Mouse (Mus musculus): ENCODE results near the gene Pnkp.

The Pnkp gene

DNA sequence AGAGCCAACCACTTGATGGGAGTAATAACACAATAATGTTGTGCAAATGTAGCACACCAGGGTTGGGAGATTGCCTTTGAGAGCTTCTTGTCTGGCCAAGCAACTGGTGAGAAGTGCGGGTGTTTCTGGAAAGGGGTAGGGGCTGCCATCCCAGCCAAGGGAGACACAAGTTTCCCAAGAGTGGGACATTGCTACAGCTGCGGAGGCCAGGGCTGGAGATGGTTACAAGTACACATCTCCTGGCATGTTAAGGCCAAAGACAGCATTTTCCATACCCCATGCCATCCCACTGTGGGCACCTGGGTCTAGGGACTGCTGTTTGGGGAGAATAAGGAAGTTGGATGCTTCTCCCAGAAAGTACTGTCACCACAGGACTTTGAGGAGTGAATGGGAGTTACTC, 3.9 kb upstream of the Pnkp start:
- no peak for DNase-seq (ENCODE audit: inconsistent ontology term)

DNA sequence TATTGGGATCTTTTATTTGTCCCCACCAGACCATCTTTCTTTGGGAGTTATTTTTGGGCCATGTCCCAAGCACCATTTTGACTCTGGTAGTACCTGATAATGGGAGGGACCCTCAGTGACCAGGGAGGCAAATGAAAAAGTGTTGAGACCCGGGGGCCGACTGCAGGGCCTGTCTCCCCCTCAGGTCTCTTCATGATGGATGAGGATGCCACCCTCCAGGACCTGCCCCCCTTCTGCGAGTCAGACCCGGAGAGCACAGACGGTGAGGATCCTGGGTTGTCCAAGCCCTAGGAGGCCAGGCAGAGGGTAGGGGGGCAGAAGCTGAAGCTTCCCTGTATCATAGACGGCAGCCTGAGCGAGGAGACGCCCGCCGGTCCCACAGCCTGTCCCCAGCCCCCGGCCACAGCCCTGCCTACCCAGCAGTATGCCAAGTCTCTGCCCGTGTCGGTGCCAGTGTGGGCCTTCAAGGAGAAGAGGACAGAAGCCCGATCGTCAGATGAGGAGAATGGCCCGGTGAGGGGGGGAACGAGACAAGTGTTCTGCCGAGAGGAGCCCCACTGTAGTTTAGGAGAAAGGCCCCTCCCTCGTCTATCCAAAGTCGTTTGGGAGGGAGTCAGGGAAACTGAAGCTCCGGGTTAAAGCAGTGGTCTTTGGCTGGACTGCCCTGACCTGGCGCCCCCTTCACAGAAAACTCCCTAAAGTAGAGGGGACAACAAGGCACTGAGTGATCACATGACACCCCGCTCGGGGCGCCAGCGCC, 3.2 kb upstream of the Pnkp start:
- DNase-seq (ENCODE audit: inconsistent ontology term): peak; percentile 21

DNA sequence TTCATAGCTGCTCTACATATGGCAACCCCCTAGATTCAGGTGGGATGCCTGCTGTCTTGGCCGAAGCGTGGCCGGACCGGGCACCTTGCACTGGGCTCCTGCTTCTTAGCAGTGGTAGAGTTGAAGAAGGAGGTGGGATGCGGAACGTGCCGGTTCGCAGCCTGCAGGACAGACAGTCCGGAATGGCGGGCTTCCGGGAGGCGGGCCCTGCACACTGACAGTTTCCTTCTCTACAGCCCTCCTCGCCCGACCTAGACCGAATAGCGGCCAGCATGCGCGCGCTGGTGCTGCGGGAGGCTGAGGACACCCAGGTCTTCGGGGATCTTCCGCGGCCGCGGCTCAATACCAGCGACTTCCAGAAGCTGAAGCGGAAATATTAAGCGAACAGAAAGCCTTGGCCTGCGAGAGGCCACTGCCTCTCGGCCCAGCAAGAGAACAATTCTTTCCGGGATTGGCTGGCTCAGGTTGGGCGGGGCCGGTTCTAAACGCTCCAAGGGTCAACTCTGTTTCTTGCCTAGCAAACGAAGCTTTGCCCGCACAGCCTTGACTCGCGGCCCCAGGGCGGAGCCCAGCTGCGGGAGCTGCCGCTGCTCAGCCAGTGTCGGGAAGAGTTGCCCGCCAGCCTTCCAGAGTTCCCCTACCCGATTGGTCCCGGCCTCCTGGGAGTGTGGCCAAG, 2.4 kb upstream of the Pnkp start:
- peak; percentile 91 for DNase-seq (ENCODE audit: inconsistent ontology term)

- no peak for DNase-seq (ENCODE audit: inconsistent ontology term)
Observed at GRCm38 (mm10) chr7:44855036-44855435, 1.9 kb upstream of the Pnkp start.

GRCm38 (mm10) chr7:44856265-44856916, 548 bp upstream of the Pnkp start:
- DNase-seq (ENCODE audit: inconsistent ontology term): no peak

DNA sequence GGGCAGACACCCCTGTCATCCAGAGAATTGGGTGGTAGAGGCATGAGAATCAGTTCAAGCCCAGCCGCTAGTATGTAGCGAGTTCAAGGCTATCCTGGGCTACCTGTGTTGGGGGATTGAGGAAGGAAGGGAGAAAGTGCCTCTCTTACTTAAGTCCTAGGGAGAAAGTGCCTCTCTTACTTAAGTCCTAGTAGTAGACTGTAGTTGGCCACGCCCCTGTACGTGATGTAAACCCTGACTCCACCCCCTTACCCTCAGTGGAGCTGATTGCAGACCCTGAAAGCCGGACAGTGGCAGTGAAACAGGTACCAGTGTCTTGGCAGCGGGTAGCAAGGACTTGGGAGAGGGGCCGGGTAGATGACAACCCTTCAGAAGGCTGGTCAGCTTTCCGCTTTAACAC, 966 bp downstream of the Pnkp start:
- no peak for DNase-seq (ENCODE audit: inconsistent ontology term)

- no peak for DNase-seq (ENCODE audit: inconsistent ontology term)
Observed at GRCm38 (mm10) chr7:44859896-44860295, 3.0 kb downstream of the Pnkp start.

GRCm38 (mm10) chr7:44860576-44861428, 3.9 kb downstream of the Pnkp start:
- DNase-seq (ENCODE audit: inconsistent ontology term): peak; percentile 68

DNA sequence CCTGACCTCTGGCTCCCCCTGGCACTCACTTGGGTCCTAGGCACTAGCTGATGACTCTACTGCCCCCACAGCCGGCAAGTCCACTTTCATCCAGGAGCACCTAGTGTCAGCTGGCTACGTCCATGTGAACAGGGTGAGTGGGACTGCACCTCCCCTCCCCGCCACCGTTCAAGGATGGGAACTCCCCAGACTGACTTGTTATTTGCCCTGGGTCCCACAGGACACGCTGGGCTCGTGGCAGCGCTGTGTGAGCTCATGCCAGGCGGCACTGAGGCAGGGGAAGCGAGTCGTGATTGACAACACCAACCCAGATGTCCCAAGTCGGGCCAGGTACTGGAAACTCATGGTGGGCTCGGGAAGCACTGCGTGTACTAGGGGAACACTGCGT, 4.5 kb downstream of the Pnkp start:
- no peak for DNase-seq (ENCODE audit: inconsistent ontology term)

DNA sequence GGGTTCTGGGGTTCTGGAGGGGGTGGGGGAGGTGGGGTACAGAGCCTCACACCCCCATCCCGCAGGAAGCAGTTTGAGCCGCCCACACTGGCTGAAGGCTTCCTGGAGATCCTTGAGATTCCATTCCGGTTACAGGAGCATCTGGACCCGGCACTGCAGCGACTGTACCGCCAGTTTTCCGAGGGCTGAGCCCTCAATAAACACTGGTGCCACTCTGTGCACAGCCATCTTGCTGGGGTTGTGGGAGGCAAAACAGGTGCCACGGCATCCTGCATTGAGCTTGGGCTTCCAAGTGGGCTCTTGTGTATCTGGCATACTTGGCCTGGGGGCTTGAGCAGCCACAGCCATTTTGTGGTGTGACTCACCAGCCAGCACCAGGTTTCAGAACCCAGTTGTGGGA, 5.5 kb downstream of the Pnkp start:
- no peak for DNase-seq (ENCODE audit: inconsistent ontology term)

- no peak for DNase-seq (ENCODE audit: inconsistent ontology term)
Observed at GRCm38 (mm10) chr7:44863210-44863609, 6.3 kb downstream of the Pnkp start.

DNA sequence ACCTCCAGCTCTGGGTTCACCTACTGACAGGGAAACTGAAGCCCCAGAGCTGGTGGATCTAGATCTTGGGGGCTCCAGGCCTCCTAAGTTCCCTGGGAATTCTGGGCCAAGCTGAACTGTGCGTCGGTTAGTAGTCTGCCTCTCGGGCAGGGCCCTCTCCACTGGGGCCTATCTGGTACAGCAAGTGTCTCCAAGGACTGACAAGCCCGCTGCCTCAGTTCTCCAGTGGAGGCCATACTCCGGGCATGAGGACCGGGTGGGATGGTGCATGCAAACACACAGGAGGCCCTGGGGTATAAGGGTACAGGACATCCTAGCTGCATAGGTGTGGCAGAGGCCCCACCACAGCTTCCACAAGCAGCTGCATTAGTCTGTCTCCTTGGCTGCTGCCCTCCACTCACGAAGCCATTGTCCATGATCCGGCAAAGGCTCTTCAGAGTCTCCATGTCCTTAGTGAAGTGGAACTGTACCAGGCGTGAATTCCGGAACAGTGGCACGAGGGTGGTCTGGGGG, 7.1 kb downstream of the Pnkp start:
- DNase-seq (ENCODE audit: inconsistent ontology term): no peak

GRCm38 (mm10) chr7:44864595-44865542, 7.9 kb downstream of the Pnkp start:
- DNase-seq (ENCODE audit: inconsistent ontology term): no peak

GRCm38 (mm10) chr7:44866276-44867009, 9.5 kb downstream of the Pnkp start:
- peak; percentile 82 for DNase-seq (ENCODE audit: inconsistent ontology term)

DNA sequence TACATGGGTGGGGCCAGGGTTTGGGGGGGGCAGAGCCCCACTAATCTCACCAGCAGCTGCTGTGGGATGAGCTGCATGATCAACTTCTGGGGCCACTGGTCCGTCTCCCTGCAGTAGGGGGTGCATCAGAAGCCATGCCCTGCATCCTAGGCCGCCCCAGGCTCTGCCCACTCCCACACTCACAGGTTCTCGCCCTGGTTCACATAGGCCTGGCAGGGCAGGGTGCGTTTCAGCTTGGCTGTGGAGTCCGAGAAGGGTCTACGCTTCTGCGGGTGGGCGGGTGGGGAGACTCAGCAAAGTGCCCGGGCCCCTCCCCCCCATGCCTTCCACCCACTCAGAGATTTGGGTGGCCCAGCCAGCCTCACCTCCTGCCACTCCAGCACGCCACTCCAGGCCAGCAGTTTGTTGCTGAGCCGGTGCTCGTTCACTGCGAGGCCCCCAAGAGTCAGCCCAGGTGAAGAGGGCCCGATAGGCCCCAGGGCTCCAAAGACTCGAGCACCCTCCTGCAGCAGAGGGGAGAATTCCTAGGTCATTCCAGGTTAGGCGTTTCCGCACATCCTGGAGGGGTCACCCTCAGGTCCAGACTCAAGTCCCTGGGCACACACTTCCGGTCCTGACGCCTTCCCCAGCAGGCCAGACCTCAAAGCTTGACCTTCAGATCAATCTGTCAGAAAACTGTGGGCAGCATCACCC, 10.2 kb downstream of the Pnkp start:
- no peak for DNase-seq (ENCODE audit: inconsistent ontology term)

- DNase-seq (ENCODE audit: inconsistent ontology term): no peak
Observed at GRCm38 (mm10) chr7:44867802-44868201, 10.9 kb downstream of the Pnkp start.

DNA sequence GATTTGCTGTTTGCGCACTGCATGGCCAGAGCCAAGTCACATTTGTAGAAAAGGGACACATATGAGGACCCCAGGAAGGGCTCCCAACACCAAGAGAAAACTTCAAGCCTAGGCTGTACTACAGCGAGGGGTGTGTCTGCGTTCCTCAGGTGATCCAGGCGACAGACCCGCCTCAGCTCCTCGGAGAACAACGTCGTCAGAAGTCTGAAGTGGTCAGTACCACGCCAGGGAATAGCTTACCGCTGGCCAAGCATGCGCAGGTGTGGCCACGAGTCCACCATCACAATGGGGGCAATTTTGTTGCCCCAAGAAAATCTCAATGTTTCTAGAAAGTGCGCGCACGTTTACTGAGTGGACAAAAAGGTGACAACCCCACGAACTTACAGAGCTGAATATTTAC, 11.5 kb downstream of the Pnkp start:
- no peak for DNase-seq (ENCODE audit: inconsistent ontology term)

DNA sequence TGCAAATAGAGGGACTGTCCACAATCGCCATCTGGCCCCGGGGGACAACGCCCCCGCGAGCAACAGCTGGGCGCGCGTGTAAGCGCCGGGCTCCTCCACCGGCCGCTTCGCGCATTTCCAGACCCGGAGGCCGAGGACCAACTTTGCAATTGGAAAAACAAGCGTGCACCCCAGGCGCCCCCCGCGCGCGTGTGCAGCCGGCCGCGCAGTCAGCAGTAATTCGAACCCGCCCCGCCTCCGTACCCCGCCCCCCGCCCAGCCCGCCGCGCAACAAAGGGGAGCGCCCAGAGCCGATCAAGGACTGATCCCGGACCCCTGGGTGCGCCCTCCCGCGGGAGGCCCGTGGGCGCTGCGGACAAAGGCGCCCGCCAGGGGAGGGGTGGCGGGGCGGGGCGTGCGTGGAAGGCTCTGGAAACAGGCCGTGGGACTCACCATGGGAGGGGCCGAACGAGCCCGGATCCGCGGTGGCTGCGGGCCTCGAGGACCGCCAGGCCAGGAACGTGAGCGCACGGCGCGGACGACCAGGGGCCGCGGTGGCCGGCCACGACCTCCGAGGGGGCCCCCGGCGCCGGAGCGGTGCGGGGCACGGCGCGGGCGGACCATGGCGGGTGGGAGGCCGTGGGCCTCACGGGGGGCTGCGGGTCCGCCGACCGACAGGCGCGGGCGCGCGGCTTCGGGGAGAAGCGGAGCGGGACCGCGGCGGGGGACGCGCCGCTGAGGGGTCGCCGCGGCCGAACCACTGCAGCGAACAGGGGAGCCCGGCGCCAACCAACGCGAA, 12.2 kb downstream of the Pnkp start:
- DNase-seq (ENCODE audit: inconsistent ontology term): peak; percentile 79
